Mouse (Mus musculus) CH12.LX (cell line): ENCODE measurements around the gene Grm7. TPM values are rescaled to one million over a fixed set of nuclear protein-coding genes. Genes with fewer than 3 reads are reported as not detected.

ENCODE experiments used
- DNase-seq: peaks from one replicate; pipeline ENCODE4 v3.0.0-alpha.2; 2013; ENCODE audit errors: extremely low read depth
- H3K27ac ChIP-seq: 2 replicates; pipeline ENCODE4 v1.5.1; 2012; ENCODE audit warnings: low read depth, mild to moderate bottlenecking, control low read depth, moderate library complexity; ENCODE audit not compliant: insufficient read depth
- H3K27me3 ChIP-seq: replicated peaks from 2 replicates; pipeline ENCODE3; 2012; ENCODE audit warnings: inconsistent platforms
- H3K36me3 ChIP-seq, 2 experiments: replicated peaks in 1 of 2; 2 replicates each; pipeline versions ENCODE3 to v1.6.1; 2012; ENCODE audit warnings: inconsistent platforms in 1 of 2, low read length in 1 of 2, mild to moderate bottlenecking in 1 of 2, mixed read lengths in 1 of 2, moderate library complexity in 1 of 2; ENCODE audit not compliant: control insufficient read depth in 1 of 2, insufficient read depth in 1 of 2
- H3K4me1 ChIP-seq, 2 experiments: 2 replicates each; pipeline ENCODE4 v1.6.1; 2012; ENCODE audit warnings: inconsistent platforms in 1 of 2, moderate library complexity in 1 of 2; ENCODE audit not compliant: insufficient read depth in 2 of 2, control insufficient read depth in 1 of 2
- H3K4me2 ChIP-seq: 2 replicates; pipeline ENCODE4 v1.6.1; 2012; ENCODE audit warnings: low read depth, mild to moderate bottlenecking, control low read depth; ENCODE audit not compliant: poor library complexity, insufficient read depth, severe bottlenecking
- H3K4me3 ChIP-seq, 3 experiments: fragments of 150-350 bp in 1 of 3; sonication (generic) in 1 of 3; replicated peaks in 1 of 3; 2 replicates each; pipeline versions ENCODE3 to v1.5.1; 2011 to 2012; ENCODE audit warnings: low read depth in 2 of 3, low read length in 2 of 3, mild to moderate bottlenecking in 2 of 3, moderate library complexity in 2 of 3, control low read depth in 1 of 3, improper control_type of control experiment in 1 of 3, inconsistent platforms in 1 of 3, mixed read lengths in 1 of 3; ENCODE audit not compliant: poor library complexity in 1 of 3
- H3K79me2 ChIP-seq: replicated peaks from 2 replicates; pipeline ENCODE4 v1.6.1; 2012; ENCODE audit warnings: mild to moderate bottlenecking, moderate library complexity; ENCODE audit not compliant: control insufficient read depth, poor library complexity, insufficient read depth, severe bottlenecking; ENCODE audit errors: extremely low read depth
- H3K9ac ChIP-seq: 2 replicates; pipeline ENCODE4 v1.6.1; 2012; ENCODE audit warnings: low read depth, mild to moderate bottlenecking, control low read depth, moderate library complexity; ENCODE audit not compliant: insufficient read depth
- H3K9me3 ChIP-seq: replicated peaks from 2 replicates; pipeline ENCODE3; 2012; ENCODE audit warnings: low read length, inconsistent platforms, mixed read lengths
- BHLHE40 ChIP-seq: IDR thresholded peaks from 2 replicates; pipeline ENCODE4 v1.6.1; 2011; ENCODE audit warnings: mild to moderate bottlenecking, low read depth, low read length, improper control_type of control experiment
- CHD1 ChIP-seq: IDR thresholded peaks from 2 replicates; pipeline ENCODE4 v1.6.1; 2012; ENCODE audit warnings: low read depth, low read length, improper control_type of control experiment, inconsistent platforms
- CHD2 ChIP-seq: IDR thresholded peaks from 2 replicates; pipeline ENCODE4 v1.6.1; 2011; ENCODE audit warnings: low read length, improper control_type of control experiment
- CTCF ChIP-seq, 2 experiments: IDR thresholded peaks in 1 of 2; conservative IDR thresholded peaks in 1 of 2; 2 replicates each; pipeline ENCODE4 v1.5.1; 2011 to 2012; ENCODE audit warnings: low read depth in 2 of 2, low read length in 2 of 2, improper control_type of control experiment in 1 of 2, inconsistent platforms in 1 of 2, mild to moderate bottlenecking in 1 of 2, moderate library complexity in 1 of 2
- EP300 ChIP-seq: IDR thresholded peaks from 2 replicates; pipeline ENCODE4 v1.6.1; 2011; ENCODE audit warnings: low read length, improper control_type of control experiment
- ETS1 ChIP-seq: conservative IDR thresholded peaks from 2 replicates; pipeline ENCODE4 v1.6.1; 2012; ENCODE audit warnings: low read depth, mild to moderate bottlenecking, inconsistent platforms, low read length, improper control_type of control experiment, moderate library complexity
- GABPA ChIP-seq: IDR thresholded peaks from 2 replicates; pipeline ENCODE4 v1.6.1; 2012; ENCODE audit warnings: low read depth, low read length, improper control_type of control experiment, inconsistent platforms; ENCODE audit not compliant: insufficient replicate concordance
- JUN ChIP-seq: IDR thresholded peaks from 2 replicates; pipeline ENCODE4 v1.6.1; 2011; ENCODE audit warnings: low read depth, mild to moderate bottlenecking, low read length, improper control_type of control experiment, moderate library complexity; ENCODE audit not compliant: insufficient read depth
- JUND ChIP-seq: conservative IDR thresholded peaks from 2 replicates; pipeline ENCODE4 v1.6.1; 2011; ENCODE audit warnings: low read depth, low read length, improper control_type of control experiment
- KAT2A ChIP-seq: IDR thresholded peaks from 2 replicates; pipeline ENCODE4 v1.6.1; 2012; ENCODE audit warnings: low read length, improper control_type of control experiment, inconsistent platforms; ENCODE audit not compliant: insufficient replicate concordance
- MAZ ChIP-seq: IDR thresholded peaks from 2 replicates; pipeline ENCODE4 v1.6.1; 2012; ENCODE audit warnings: low read depth, mild to moderate bottlenecking, inconsistent platforms, low read length, improper control_type of control experiment, moderate library complexity
- MXI1 ChIP-seq: IDR thresholded peaks from 2 replicates; pipeline ENCODE4 v1.6.1; 2011; ENCODE audit warnings: mild to moderate bottlenecking, low read depth, low read length, improper control_type of control experiment
- MYC ChIP-seq: IDR thresholded peaks from 2 replicates; pipeline ENCODE4 v1.6.1; 2011; ENCODE audit warnings: low read depth, mild to moderate bottlenecking, improper control_type of control experiment, low read length
- NELFE ChIP-seq: IDR thresholded peaks from 2 replicates; pipeline ENCODE4 v1.6.1; 2011; ENCODE audit warnings: low read depth, low read length, improper control_type of control experiment
- NRF1 ChIP-seq: IDR thresholded peaks from 2 replicates; pipeline ENCODE4 v1.6.1; 2014; ENCODE audit warnings: low read depth, mild to moderate bottlenecking, inconsistent platforms, low read length, improper control_type of control experiment, moderate library complexity
- PAX5 ChIP-seq: IDR thresholded peaks from 2 replicates; pipeline ENCODE4 v1.6.1; 2012; ENCODE audit warnings: low read length, inconsistent platforms, mixed read lengths
- POLR2A ChIP-seq: IDR thresholded peaks from 2 replicates; pipeline ENCODE4 v1.6.1; 2011; ENCODE audit warnings: low read depth, mild to moderate bottlenecking, improper control_type of control experiment, low read length
- POLR2AphosphoS2 ChIP-seq: IDR thresholded peaks from 2 replicates; pipeline ENCODE4 v1.6.1; 2011; ENCODE audit warnings: low read depth, low read length, improper control_type of control experiment
- RAD21 ChIP-seq: IDR thresholded peaks from 2 replicates; pipeline ENCODE4 v1.6.1; 2011; ENCODE audit warnings: low read depth, mild to moderate bottlenecking, low read length, improper control_type of control experiment, moderate library complexity
- RCOR1 ChIP-seq: conservative IDR thresholded peaks from 2 replicates; pipeline ENCODE4 v1.6.1; 2012; ENCODE audit warnings: low read depth, mild to moderate bottlenecking, inconsistent platforms, low read length, improper control_type of control experiment
- SIN3A ChIP-seq: IDR thresholded peaks from 2 replicates; pipeline ENCODE4 v1.6.1; 2012; ENCODE audit warnings: low read length, improper control_type of control experiment, inconsistent platforms
- SMC3 ChIP-seq: IDR thresholded peaks from 2 replicates; pipeline ENCODE4 v1.6.1; 2011; ENCODE audit warnings: low read depth, low read length, improper control_type of control experiment
- TCF12 ChIP-seq: IDR thresholded peaks from 2 replicates; pipeline ENCODE4 v1.6.1; 2014; ENCODE audit warnings: low read depth, mild to moderate bottlenecking, inconsistent platforms, low read length, improper control_type of control experiment
- USF2 ChIP-seq: conservative IDR thresholded peaks from 2 replicates; pipeline ENCODE4 v1.6.1; 2011; ENCODE audit warnings: low read depth, low read length, improper control_type of control experiment
- ZC3H11A ChIP-seq: IDR thresholded peaks from 2 replicates; pipeline ENCODE4 v1.6.1; 2012; ENCODE audit warnings: low read depth, mild to moderate bottlenecking, inconsistent platforms, low read length, improper control_type of control experiment
- ZKSCAN1 ChIP-seq: IDR thresholded peaks from 2 replicates; pipeline ENCODE4 v1.6.1; 2012; ENCODE audit warnings: low read depth, inconsistent platforms, low read length, improper control_type of control experiment, borderline replicate concordance
- ZNF384 ChIP-seq: IDR thresholded peaks from 2 replicates; pipeline ENCODE4 v1.6.1; 2012; ENCODE audit warnings: low read depth, low read length, improper control_type of control experiment, inconsistent platforms
- dilution Hi-C: fragments of 300-500 bp; cut with MboI; formaldehyde crosslinking; loops from 2 replicates; pipeline ENCODE4 v1.14.3; 2020; ENCODE audit warnings: low sequenced_read_pairs; ENCODE audit not compliant: extremely low pct_unique_long_range_greater_than_20kb, extremely low pct_ligation_motif_present
- in situ Hi-C: fragments of 300-500 bp; cut with MboI; formaldehyde crosslinking; loops from 3 replicates; pipeline ENCODE4 v1.14.3; 2019; ENCODE audit warnings: low sequenced_read_pairs, low pct_ligation_motif_present, low pct_unique_long_range_greater_than_20kb, mixed read lengths
- polyA plus RNA-seq: library from polyadenylated mRNA; unstranded; fragments of >175 nt; gene quantifications from 2 replicates; pipeline ENCODE4 v1.2.1, GENCODE M21; 2012; ENCODE audit warnings: low read depth; ENCODE audit not compliant: insufficient read length
- total RNA-seq, 2 experiments: library from RNA; depleted of rRNA; stranded (reverse); fragments of 300-350 nt in 1 of 2; fragments of >200 nt in 1 of 2; gene quantifications; 2 replicates each; pipeline ENCODE4 v1.2.3; 2012 to 2014

Gene Grm7
- total and polyA plus RNA-seq, 3 experiments, result not detected

DNA sequence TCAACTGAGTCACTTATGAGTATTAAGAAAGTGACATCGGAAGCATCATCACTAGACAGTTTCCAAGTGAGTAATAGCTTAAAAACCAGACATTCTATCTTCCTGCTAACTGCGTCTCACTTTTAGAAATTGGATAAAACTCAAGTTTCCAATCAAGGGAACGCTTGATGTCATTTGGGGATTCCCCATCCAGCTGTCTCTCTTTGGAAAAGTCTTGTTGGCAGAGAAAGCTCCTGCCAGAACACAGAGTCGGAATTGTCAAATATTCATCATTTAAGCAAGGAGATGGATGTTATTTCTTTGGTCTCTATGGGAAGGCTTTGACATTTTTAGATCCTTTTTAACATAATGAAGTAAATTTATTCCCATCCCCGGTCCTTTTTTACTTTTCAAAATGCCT, 336.6 kb downstream of the Grm7 start:
- dilution Hi-C loops (no loop called here), in situ Hi-C loops (no loop called here)
- H3K9me3 ChIP-seq, result peaks cover 16% of the 10 kb centered on the region

DNA sequence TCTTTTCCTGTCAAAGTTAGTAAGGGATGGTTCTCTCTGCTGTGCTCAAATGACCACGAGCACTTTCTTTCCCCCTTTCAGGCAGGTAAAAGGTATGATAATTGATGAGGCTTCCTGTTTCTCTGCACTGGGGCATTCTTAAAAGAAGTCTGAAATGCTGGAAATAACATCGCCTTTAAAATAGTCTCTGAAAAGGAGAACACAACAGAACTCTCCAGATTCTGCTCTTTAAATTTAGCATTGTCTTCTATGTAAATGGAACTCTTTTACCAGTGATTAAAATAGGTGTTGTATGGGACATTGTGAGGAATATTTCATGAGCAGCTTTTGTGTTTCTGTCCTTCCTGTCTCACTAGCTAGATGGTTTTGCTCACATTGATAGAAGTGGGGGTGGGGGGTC, 393.7 kb downstream of the Grm7 start:
- H3K79me2 ChIP-seq, result no peaks in the 10 kb centered on the region
- no peaks in the 10 kb centered on the region for H3K27me3 ChIP-seq
- H3K4me1 ChIP-seq, result no peaks in the 10 kb centered on the region
- DNase-seq, result no peak
- H3K27ac ChIP-seq, result no peak overlapping the region
- TF ChIP-seq JUN (no peak), NRF1 (no peak), ETS1 (no peak), GABPA (no peak), SMC3 (no peak), ZKSCAN1 (no peak), MYC (no peak), POLR2A (no peak), RCOR1 (no peak), CHD2 (no peak), ZC3H11A (no peak), RAD21 (no peak)
- no peak overlapping the region for H3K9ac ChIP-seq
- in situ Hi-C loops, result no loop called here
- H3K4me2 ChIP-seq, result no peak overlapping the region
- dilution Hi-C loops, result no loop called here
- peaks cover 23% of the 10 kb centered on the region for H3K9me3 ChIP-seq
- no peaks in the 10 kb centered on the region for H3K36me3 ChIP-seq
- no peak overlapping the region for H3K4me3 ChIP-seq

More for the DNA sequence above, 336.6 kb downstream of the Grm7 start:
- no peak for DNase-seq
- no peak overlapping the region for H3K27ac ChIP-seq
- no peak overlapping the region for H3K4me2 ChIP-seq
- H3K4me1 ChIP-seq, result no peaks in the 10 kb centered on the region
- H3K27me3 ChIP-seq, result no peaks in the 10 kb centered on the region
- H3K79me2 ChIP-seq, result no peaks in the 10 kb centered on the region
- no peak overlapping the region for H3K9ac ChIP-seq
- no peak overlapping the region for H3K4me3 ChIP-seq
- no peaks in the 10 kb centered on the region for H3K36me3 ChIP-seq
- TF ChIP-seq POLR2A (no peak), GABPA (no peak), MXI1 (no peak), PAX5 (no peak), MYC (no peak), CHD1 (no peak)

GRCm38 (mm10) chr6:111045896-111046295, 400.5 kb downstream of the Grm7 start:
- no peak overlapping the region for H3K9ac ChIP-seq
- in situ Hi-C loops, result no loop called here
- no peak overlapping the region for H3K4me2 ChIP-seq
- no peaks in the 10 kb centered on the region for H3K4me1 ChIP-seq
- no peak for DNase-seq
- H3K36me3 ChIP-seq, result no peaks in the 10 kb centered on the region
- H3K27me3 ChIP-seq, result no peaks in the 10 kb centered on the region
- no peak overlapping the region for H3K27ac ChIP-seq
- dilution Hi-C loops, result no loop called here
- no peak overlapping the region for H3K4me3 ChIP-seq
- H3K79me2 ChIP-seq, result no peaks in the 10 kb centered on the region
- peaks cover 20% of the 10 kb centered on the region for H3K9me3 ChIP-seq
- TF ChIP-seq MXI1 (no peak), ZNF384 (no peak), EP300 (no peak), CHD2 (no peak), POLR2AphosphoS2 (no peak), MAZ (no peak), BHLHE40 (no peak), USF2 (no peak), SIN3A (no peak), RCOR1 (no peak), MYC (no peak), NELFE (no peak), TCF12 (no peak), KAT2A (no peak), GABPA (no peak), CTCF (conservative IDR thresholded peaks at IDR 0.05 in 1 of 2, IDR thresholded peaks at IDR 0.05 in 1 of 2; ENCODE audit: low read depth in 2 of 2, low read length in 2 of 2) (no peak), RAD21 (no peak), JUND (no peak)
